Mouse (Mus musculus): Measurements from ENCODE around the gene Fbn1.

The Fbn1 gene

GRCm38 (mm10) chr2:125496696-125497095 lies 11.1 kb downstream of the Fbn1 start:
- peak; percentile 95 for DNase-seq

- peak; percentile 86 for DNase-seq
Measured at GRCm38 (mm10) chr2:125494831-125495812, 12.7 kb downstream of the Fbn1 start.

GRCm38 (mm10) chr2:125494291-125494690 lies 13.5 kb downstream of the Fbn1 start:
- peak; percentile 64 for DNase-seq

GRCm38 (mm10) chr2:125492050-125492900 lies 15.5 kb downstream of the Fbn1 start:
- DNase-seq = peak; percentile 91

GRCm38 (mm10) chr2:125489979-125490378 lies 17.8 kb downstream of the Fbn1 start:
- peak; percentile 78 for DNase-seq

- peak; percentile 98 for DNase-seq
Measured at GRCm38 (mm10) chr2:125484910-125485309, 22.9 kb downstream of the Fbn1 start.

- DNase-seq = peak; percentile 98
Measured at GRCm38 (mm10) chr2:125484164-125484563, 23.6 kb downstream of the Fbn1 start.

- DNase-seq = peak; percentile 73
Measured at GRCm38 (mm10) chr2:125481531-125482317, 26.1 kb downstream of the Fbn1 start.

GRCm38 (mm10) chr2:125481116-125481515 lies 26.7 kb downstream of the Fbn1 start:
- peak; percentile 54 for DNase-seq

GRCm38 (mm10) chr2:125480057-125480456 lies 27.7 kb downstream of the Fbn1 start:
- DNase-seq = peak; percentile 92

GRCm38 (mm10) chr2:125478705-125479104 lies 29.1 kb downstream of the Fbn1 start:
- DNase-seq = peak; percentile 92

GRCm38 (mm10) chr2:125477367-125477766 lies 30.4 kb downstream of the Fbn1 start:
- no peak for DNase-seq

- DNase-seq = peak; percentile 95
Measured at GRCm38 (mm10) chr2:125476231-125476630, 31.6 kb downstream of the Fbn1 start.

- peak; percentile 96 for DNase-seq
Measured at GRCm38 (mm10) chr2:125474690-125475089, 33.1 kb downstream of the Fbn1 start.

- DNase-seq = no peak
Measured at GRCm38 (mm10) chr2:125473228-125473627, 34.6 kb downstream of the Fbn1 start.

GRCm38 (mm10) chr2:125471721-125472120 lies 36.1 kb downstream of the Fbn1 start:
- DNase-seq = no peak

GRCm38 (mm10) chr2:125470553-125471295 lies 37.1 kb downstream of the Fbn1 start:
- peak; percentile 98 for DNase-seq

- DNase-seq = peak; percentile 95
Measured at GRCm38 (mm10) chr2:125464036-125464435, 43.8 kb downstream of the Fbn1 start.

- DNase-seq = peak; percentile 73
Measured at GRCm38 (mm10) chr2:125459087-125459486, 48.7 kb downstream of the Fbn1 start.

GRCm38 (mm10) chr2:125456059-125456789 lies 51.6 kb downstream of the Fbn1 start:
- DNase-seq = peak; percentile 91

- DNase-seq = peak; percentile 80
Measured at GRCm38 (mm10) chr2:125454781-125455180, 53.0 kb downstream of the Fbn1 start.
